Mouse (Mus musculus): Measurements from ENCODE around the gene Prr13.

DNA sequence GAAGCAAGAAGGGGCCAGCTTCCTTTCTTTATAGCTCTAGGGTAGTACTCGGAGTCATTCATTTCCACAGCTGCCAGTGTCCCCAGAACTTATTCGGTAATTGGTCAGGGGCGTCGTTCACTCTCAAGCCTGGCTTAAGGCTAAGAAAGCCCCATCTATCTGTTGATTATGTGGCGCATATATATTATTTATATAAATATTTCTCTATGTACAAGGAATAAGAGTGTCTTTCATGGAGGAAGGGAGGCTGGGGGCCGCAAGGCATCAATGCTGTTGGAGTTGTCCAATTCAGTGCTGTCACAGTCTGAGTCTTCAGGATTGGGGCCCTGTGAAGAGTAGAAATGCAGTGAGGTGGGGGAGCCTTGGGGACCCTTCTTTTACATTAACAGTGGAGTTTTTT is 41.0 kb downstream of the Prr13 start:
- no peak for TF ChIP-seq CTCF (IDR thresholded peaks at IDR 0.05; ENCODE audit: borderline replicate concordance, insufficient read depth, low read length)
- no peak for TF ChIP-seq POLR2A (IDR thresholded peaks at IDR 0.05; ENCODE audit: low read depth, low read length)

Measured in embryonic fibroblast, embryonic 13.5 days (primary cell).